Mouse (Mus musculus): ENCODE measurements at regions not wholly inside any gene's neighbourhood (a gene's known extent, or its start where the extent isn't known, plus 50 kb on each side); places are given as distances from the start of the nearest gene placed in this dataset.

DNA sequence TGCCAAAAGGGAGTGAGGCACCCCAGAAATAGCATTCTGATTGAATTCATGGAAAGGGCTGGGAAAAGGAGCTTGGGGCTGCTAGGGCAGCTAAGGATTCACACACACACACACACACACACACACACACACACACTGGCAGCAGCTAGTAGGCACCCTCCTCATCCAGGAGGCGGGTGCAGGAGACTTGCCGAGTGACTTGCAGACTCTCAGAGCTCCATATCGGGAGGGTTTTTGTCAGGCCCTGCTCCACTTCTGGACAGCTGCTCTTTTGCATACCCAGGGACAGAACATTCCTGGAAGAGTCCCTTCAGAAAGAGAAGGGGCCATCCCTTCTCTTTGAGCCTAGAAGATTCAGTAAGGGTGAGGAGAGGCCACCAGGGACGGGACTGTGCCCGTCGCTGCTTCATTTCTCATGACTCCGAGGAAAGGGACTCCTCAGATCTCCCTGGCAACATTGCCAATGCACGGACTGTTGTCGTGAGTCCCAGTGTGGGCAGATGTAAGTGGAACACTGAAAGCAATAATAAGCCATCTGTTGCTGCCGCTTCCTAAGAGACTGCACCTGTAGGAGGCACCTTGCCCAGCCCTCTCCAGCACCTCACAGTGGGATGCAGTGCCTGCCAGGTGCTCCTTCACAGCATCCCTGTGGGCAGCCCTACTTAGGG lies 130.9 kb upstream of the Ctnnb1 start:
- no peak for ATAC-seq (ENCODE audit: insufficient read depth, low FRiP score)
- Histone ChIP-seq H3K27me3 (ENCODE audit: control insufficient read depth, insufficient read depth, low read length) (no peaks in the 10 kb centered on the region), H3K36me3 (ENCODE audit: control insufficient read depth, insufficient read depth, low read length) (no peaks in the 10 kb centered on the region), H3K27ac (ENCODE audit: low read length) (no peak overlapping the region), H3K4me2 (ENCODE audit: low read depth, low read length) (no peak overlapping the region), H3K4me3 (replicated peaks; ENCODE audit: low read length) (no peak overlapping the region), H3K9me3 (replicated peaks; ENCODE audit: control insufficient read depth, low read length) (no peaks in the 10 kb centered on the region), H3K4me1 (ENCODE audit: control insufficient read depth, insufficient read depth, low read length) (no peaks in the 10 kb centered on the region), H3K9ac (ENCODE audit: low read length) (no peak overlapping the region)
- 56% methylated on average over 10 of the region's 10 CpGs for WGBS

GRCm38 (mm10) chr9:120798901-120799300 lies 130.1 kb upstream of the Ctnnb1 start:
- Histone ChIP-seq H3K27ac (ENCODE audit: low read length) (no peak overlapping the region), H3K9ac (ENCODE audit: low read length) (no peak overlapping the region), H3K36me3 (ENCODE audit: control insufficient read depth, insufficient read depth, low read length) (no peaks in the 10 kb centered on the region), H3K4me1 (ENCODE audit: control insufficient read depth, insufficient read depth, low read length) (no peaks in the 10 kb centered on the region), H3K4me3 (replicated peaks; ENCODE audit: low read length) (no peak overlapping the region), H3K27me3 (ENCODE audit: control insufficient read depth, insufficient read depth, low read length) (no peaks in the 10 kb centered on the region), H3K4me2 (ENCODE audit: low read depth, low read length) (no peak overlapping the region), H3K9me3 (replicated peaks; ENCODE audit: control insufficient read depth, low read length) (no peaks in the 10 kb centered on the region)
- WGBS: 31% methylated on average over 12 of the region's 12 CpGs
- no peak for ATAC-seq (ENCODE audit: insufficient read depth, low FRiP score)

GRCm38 (mm10) chr9:120802646-120803045 lies 126.4 kb upstream of the Ctnnb1 start:
- 75% methylated on average over 4 of the region's 4 CpGs for WGBS
- no peaks in the 10 kb centered on the region for H3K36me3 ChIP-seq (ENCODE audit: control insufficient read depth, insufficient read depth, low read length)
- no peak overlapping the region for H3K27ac ChIP-seq (ENCODE audit: low read length)
- H3K9ac ChIP-seq (ENCODE audit: low read length): no peak overlapping the region
- no peaks in the 10 kb centered on the region for H3K27me3 ChIP-seq (ENCODE audit: control insufficient read depth, insufficient read depth, low read length)
- ATAC-seq (ENCODE audit: insufficient read depth, low FRiP score): no peak
- H3K4me2 ChIP-seq (ENCODE audit: low read depth, low read length): no peak overlapping the region
- H3K9me3 ChIP-seq (replicated peaks; ENCODE audit: control insufficient read depth, low read length): no peaks in the 10 kb centered on the region
- peaks cover 7% of the 10 kb centered on the region; the same call in 1 of the 2 replicates for H3K4me1 ChIP-seq (ENCODE audit: control insufficient read depth, insufficient read depth, low read length)
- H3K4me3 ChIP-seq (replicated peaks; ENCODE audit: low read length): no peak overlapping the region

- Histone ChIP-seq H3K9me3 (replicated peaks; ENCODE audit: control insufficient read depth, low read length) (no peaks in the 10 kb centered on the region), H3K4me3 (replicated peaks; ENCODE audit: low read length) (no peak overlapping the region), H3K4me1 (ENCODE audit: control insufficient read depth, insufficient read depth, low read length) (peaks cover 7% of the 10 kb centered on the region; the same call in 1 of the 2 replicates), H3K27ac (ENCODE audit: low read length) (0 out of 2 replicates have a peak overlapping the region, but pooled peaks have one; percentile 25), H3K9ac (ENCODE audit: low read length) (no peak overlapping the region), H3K27me3 (ENCODE audit: control insufficient read depth, insufficient read depth, low read length) (no peaks in the 10 kb centered on the region), H3K36me3 (ENCODE audit: control insufficient read depth, insufficient read depth, low read length) (no peaks in the 10 kb centered on the region), H3K4me2 (ENCODE audit: low read depth, low read length) (no peak overlapping the region)
- 14% methylated on average over 10 of the region's 10 CpGs for WGBS
- ATAC-seq (ENCODE audit: insufficient read depth, low FRiP score): 0 out of 2 replicates have a peak, but pooled peaks have one; percentile 33
Measured at GRCm38 (mm10) chr9:120804760-120805294, 124.2 kb upstream of the Ctnnb1 start.

GRCm38 (mm10) chr9:120808741-120809425 lies 120.1 kb upstream of the Ctnnb1 start:
- H3K36me3 ChIP-seq (ENCODE audit: control insufficient read depth, insufficient read depth, low read length): no peaks in the 10 kb centered on the region
- 38% methylated on average over 4 of the region's 4 CpGs for WGBS

GRCm38 (mm10) chr9:120811522-120811921 lies 117.5 kb upstream of the Ctnnb1 start:
- 73% methylated on average over 3 of the region's 3 CpGs for WGBS
- Histone ChIP-seq H3K27ac (ENCODE audit: low read length) (no peak overlapping the region), H3K36me3 (ENCODE audit: control insufficient read depth, insufficient read depth, low read length) (no peaks in the 10 kb centered on the region), H3K9me3 (replicated peaks; ENCODE audit: control insufficient read depth, low read length) (no peaks in the 10 kb centered on the region), H3K4me2 (ENCODE audit: low read depth, low read length) (no peak overlapping the region), H3K4me3 (replicated peaks; ENCODE audit: low read length) (no peak overlapping the region), H3K4me1 (ENCODE audit: control insufficient read depth, insufficient read depth, low read length) (peaks cover 8% of the 10 kb centered on the region; the same call in 1 of the 2 replicates), H3K9ac (ENCODE audit: low read length) (no peak overlapping the region), H3K27me3 (ENCODE audit: control insufficient read depth, insufficient read depth, low read length) (no peaks in the 10 kb centered on the region)
- ATAC-seq (ENCODE audit: insufficient read depth, low FRiP score): no peak

More at GRCm38 (mm10) chr9:120808741-120809425, 120.1 kb upstream of the Ctnnb1 start:
- Histone ChIP-seq H3K27me3 (ENCODE audit: control insufficient read depth, insufficient read depth, low read length) (no peaks in the 10 kb centered on the region), H3K9me3 (replicated peaks; ENCODE audit: control insufficient read depth, low read length) (no peaks in the 10 kb centered on the region), H3K9ac (ENCODE audit: low read length) (no peak overlapping the region), H3K27ac (ENCODE audit: low read length) (no peak overlapping the region), H3K4me1 (ENCODE audit: control insufficient read depth, insufficient read depth, low read length) (peaks cover 11% of the 10 kb centered on the region; the same call in 1 of the 2 replicates), H3K4me3 (replicated peaks; ENCODE audit: low read length) (no peak overlapping the region), H3K4me2 (ENCODE audit: low read depth, low read length) (no peak overlapping the region)
- no peak for ATAC-seq (ENCODE audit: insufficient read depth, low FRiP score)

DNA sequence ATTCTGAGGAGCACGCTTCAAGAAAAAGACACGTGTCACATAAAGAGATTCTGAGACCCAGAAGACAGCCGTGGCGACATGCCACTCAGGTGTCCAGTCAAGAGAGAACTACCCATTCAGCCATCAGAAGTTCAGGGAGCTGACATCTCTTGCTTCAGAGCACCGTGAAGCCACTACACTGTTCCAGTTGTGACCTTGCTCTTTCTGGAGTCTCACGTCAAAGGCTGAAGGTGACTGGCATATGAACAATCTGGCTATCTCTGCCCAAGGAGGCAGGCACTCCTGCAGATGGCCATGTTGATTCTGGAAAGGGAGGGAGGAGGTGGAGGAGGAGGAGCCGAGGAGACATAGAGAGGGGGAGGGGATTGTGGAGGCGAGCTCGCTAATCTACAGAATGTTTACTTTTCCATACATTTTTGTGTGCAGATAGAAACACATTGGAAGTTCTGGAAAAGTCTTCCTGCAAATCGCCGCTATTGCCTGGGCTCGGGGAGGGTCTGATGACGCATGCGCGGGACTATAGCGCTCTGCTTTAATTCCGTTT lies 116.3 kb upstream of the Ctnnb1 start:
- peak; percentile 73; the same call in 1 of the 2 replicates for ATAC-seq (ENCODE audit: insufficient read depth, low FRiP score)
- peak overlapping the region; percentile 22 for H3K4me3 ChIP-seq (replicated peaks; ENCODE audit: low read length)

GRCm38 (mm10) chr9:120814286-120814685 lies 114.7 kb upstream of the Ctnnb1 start:
- H3K36me3 ChIP-seq (ENCODE audit: control insufficient read depth, insufficient read depth, low read length): no peaks in the 10 kb centered on the region
- no peak overlapping the region for H3K4me2 ChIP-seq (ENCODE audit: low read depth, low read length)
- no peaks in the 10 kb centered on the region for H3K9me3 ChIP-seq (replicated peaks; ENCODE audit: control insufficient read depth, low read length)
- H3K27me3 ChIP-seq (ENCODE audit: control insufficient read depth, insufficient read depth, low read length): no peaks in the 10 kb centered on the region
- no peak overlapping the region for H3K27ac ChIP-seq (ENCODE audit: low read length)
- WGBS: 79% methylated on average over 4 of the region's 4 CpGs
- H3K9ac ChIP-seq (ENCODE audit: low read length): no peak overlapping the region
- ATAC-seq (ENCODE audit: insufficient read depth, low FRiP score): no peak
- no peak overlapping the region for H3K4me3 ChIP-seq (replicated peaks; ENCODE audit: low read length)
- H3K4me1 ChIP-seq (ENCODE audit: control insufficient read depth, insufficient read depth, low read length): 0 out of 2 replicates have a peak, but pooled peaks cover 4% of the 10 kb centered on the region

More for the DNA sequence above, 116.3 kb upstream of the Ctnnb1 start:
- Histone ChIP-seq H3K36me3 (ENCODE audit: control insufficient read depth, insufficient read depth, low read length) (no peaks in the 10 kb centered on the region), H3K9me3 (replicated peaks; ENCODE audit: control insufficient read depth, low read length) (no peaks in the 10 kb centered on the region), H3K27ac (ENCODE audit: low read length) (no peak overlapping the region), H3K9ac (ENCODE audit: low read length) (no peak overlapping the region), H3K4me2 (ENCODE audit: low read depth, low read length) (peak overlapping the region; percentile 44), H3K4me1 (ENCODE audit: control insufficient read depth, insufficient read depth, low read length) (0 out of 2 replicates have a peak, but pooled peaks cover 4% of the 10 kb centered on the region), H3K27me3 (ENCODE audit: control insufficient read depth, insufficient read depth, low read length) (no peaks in the 10 kb centered on the region)
- 41% methylated on average over 17 of the region's 17 CpGs for WGBS
